Mouse (Mus musculus) midbrain, embryonic 10.5 days (tissue): ENCODE data around the gene Abca9. TPM values are rescaled to one million over a fixed set of nuclear protein-coding genes. Genes with fewer than 3 reads are reported as not detected.

Experiments
- DNase-seq: peaks from one replicate; pipeline ENCODE4 v3.0.0-alpha.2; 2017; ENCODE audit warnings: low spot score
- H3K27ac ChIP-seq: fragments of 300-500 bp; sonication (generic); replicated peaks from 2 replicates; pipeline ENCODE4 v1.5.1; 2016; ENCODE audit warnings: mild to moderate bottlenecking
- H3K27me3 ChIP-seq: fragments of 300-500 bp; sonication (generic); 2 replicates; pipeline ENCODE4 v1.6.1; 2016; ENCODE audit warnings: low read depth, mild to moderate bottlenecking; ENCODE audit not compliant: poor library complexity, severe bottlenecking
- H3K36me3 ChIP-seq: fragments of 300-500 bp; sonication (generic); 2 replicates; pipeline ENCODE4 v1.6.1; 2016; ENCODE audit warnings: mild to moderate bottlenecking, moderate library complexity
- H3K4me1 ChIP-seq: fragments of 300-500 bp; sonication (generic); 2 replicates; pipeline ENCODE4 v1.6.1; 2016
- H3K4me3 ChIP-seq: fragments of 300-500 bp; sonication (generic); 2 replicates; pipeline ENCODE4 v1.5.1; 2016; ENCODE audit warnings: mild to moderate bottlenecking, moderate library complexity
- H3K9me3 ChIP-seq: fragments of 300-500 bp; sonication (generic); replicated peaks from 2 replicates; pipeline ENCODE4 v1.6.1; 2016; ENCODE audit warnings: mild to moderate bottlenecking
- WGBS: fragments of 180-500 bp; shearing (Covaris S2); methylation state at CpG from one replicate; pipeline ENCODE4 v1.1.7; 2016; 5-methylcytosine and 5-hydroxymethylcytosine counted together
- polyA plus RNA-seq: library from polyadenylated mRNA; unstranded; fragments of >200 nt; fragmentation: Nextera tagmentation; extraction: Ambion mirVana; gene quantifications from 2 replicates; pipeline ENCODE4 v1.2.1, GENCODE M21; 2016

Abca9 gene
- polyA plus RNA-seq, 1 experiment from 2014 or later = 3.0 TPM

DNA sequence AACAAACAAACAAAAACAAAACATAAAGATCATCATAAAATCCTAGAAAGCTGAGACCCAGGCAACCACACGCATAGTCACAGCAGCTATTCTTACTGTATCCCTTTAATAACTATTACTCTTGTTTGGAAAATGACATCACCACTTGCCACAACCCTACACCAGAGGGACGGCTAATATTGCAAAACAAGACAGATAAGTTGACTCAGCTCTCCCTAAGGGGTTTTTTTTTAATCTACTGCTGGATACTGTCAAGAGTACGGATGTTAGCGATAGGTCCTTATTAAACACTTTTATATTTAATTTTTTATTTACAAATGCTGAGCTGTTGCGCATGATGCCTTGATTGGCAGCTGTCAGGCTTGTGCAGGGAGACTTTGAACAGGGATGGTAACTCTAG is 37.2 kb downstream of the Abca9 start:
- Histone ChIP-seq H3K27ac (no peak overlapping the region), H3K4me1 (no peaks in the 10 kb centered on the region), H3K9me3 (no peaks in the 10 kb centered on the region), H3K27me3 (no peaks in the 10 kb centered on the region), H3K4me3 (no peak overlapping the region), H3K36me3 (no peaks in the 10 kb centered on the region)
- 97% methylated on average over 5 of the region's 5 CpGs for whole genome bisulfite sequencing
- DNase-seq = no peak

DNA sequence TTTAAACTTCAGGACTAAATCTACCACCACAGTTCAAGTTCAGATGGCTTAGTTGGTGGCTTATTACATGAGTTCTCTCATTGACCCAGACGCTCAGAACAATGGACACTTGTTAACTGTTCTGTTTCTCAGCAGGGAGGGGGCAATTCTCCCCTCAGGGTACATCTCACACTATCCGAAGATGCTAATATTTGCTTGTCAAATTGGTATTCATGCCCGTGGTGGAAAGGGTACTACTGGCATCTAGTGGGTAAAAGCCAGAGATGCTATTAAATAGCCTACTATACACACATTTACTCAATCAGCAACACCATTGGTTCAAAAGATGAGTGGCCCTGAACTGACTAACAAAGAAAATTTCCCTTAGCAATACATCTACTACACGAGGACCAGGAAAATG is 56.9 kb downstream of the Abca9 start:
- H3K4me3 ChIP-seq = no peak overlapping the region
- no peaks in the 10 kb centered on the region for H3K9me3 ChIP-seq
- H3K27ac ChIP-seq = no peak overlapping the region
- H3K4me1 ChIP-seq = no peaks in the 10 kb centered on the region
- no peaks in the 10 kb centered on the region for H3K36me3 ChIP-seq
- no peaks in the 10 kb centered on the region for H3K27me3 ChIP-seq
- 80% methylated on average over 4 of the region's 4 CpGs for WGBS
- DNase-seq = no peak

DNA sequence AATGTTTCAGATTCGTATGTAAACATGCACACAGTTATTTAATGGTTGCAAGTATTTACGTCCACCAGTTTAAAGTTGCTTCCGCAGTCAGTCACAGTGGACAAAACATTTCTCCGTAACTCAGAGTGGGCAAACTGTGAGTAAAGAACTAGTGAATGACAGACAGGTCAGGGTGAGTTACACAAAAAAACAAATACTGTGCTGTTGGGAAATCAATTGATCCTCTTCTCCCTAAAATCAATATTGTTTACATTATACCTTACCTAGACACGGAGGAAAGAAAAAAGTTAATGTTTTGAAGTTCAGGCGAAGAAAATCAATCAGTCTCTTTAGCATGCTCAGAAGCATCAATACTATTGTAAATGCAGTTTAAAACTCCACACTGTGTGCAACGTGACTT is 66.6 kb downstream of the Abca9 start:
- 91% methylated on average over 7 of the region's 7 CpGs for WGBS
- H3K27me3 ChIP-seq = no peaks in the 10 kb centered on the region
- H3K36me3 ChIP-seq = no peaks in the 10 kb centered on the region

DNA sequence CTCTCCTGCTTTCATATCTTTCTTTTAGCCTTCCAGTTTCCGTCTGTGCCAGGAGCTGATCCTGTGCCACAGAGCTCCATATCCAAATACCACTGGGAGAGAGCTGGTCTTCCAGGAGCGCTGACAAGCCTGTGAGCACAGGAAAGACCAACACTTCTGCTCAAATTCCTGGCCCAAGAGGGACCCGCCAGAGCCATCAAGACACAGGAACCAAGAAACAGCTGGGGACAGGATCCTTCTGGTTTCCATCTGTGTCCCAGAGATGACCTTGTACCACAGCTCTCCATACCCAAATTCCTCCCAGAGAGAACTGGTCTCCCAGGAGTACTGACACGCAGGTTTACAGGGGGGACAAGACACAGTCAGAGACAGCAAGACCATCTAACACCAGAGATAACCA is 69.1 kb downstream of the Abca9 start:
- no peaks in the 10 kb centered on the region for H3K36me3 ChIP-seq
- no peaks in the 10 kb centered on the region for H3K4me1 ChIP-seq
- WGBS = 85% methylated on average over 4 of the region's 4 CpGs
- H3K4me3 ChIP-seq = no peak overlapping the region
- H3K27me3 ChIP-seq = no peaks in the 10 kb centered on the region
- H3K9me3 ChIP-seq = no peaks in the 10 kb centered on the region
- no peak for DNase-seq
- no peak overlapping the region for H3K27ac ChIP-seq

More for the DNA sequence above, 66.6 kb downstream of the Abca9 start:
- H3K9me3 ChIP-seq = no peaks in the 10 kb centered on the region
- no peak overlapping the region for H3K27ac ChIP-seq
- no peaks in the 10 kb centered on the region for H3K4me1 ChIP-seq
- no peak for DNase-seq
- no peak overlapping the region for H3K4me3 ChIP-seq

DNA sequence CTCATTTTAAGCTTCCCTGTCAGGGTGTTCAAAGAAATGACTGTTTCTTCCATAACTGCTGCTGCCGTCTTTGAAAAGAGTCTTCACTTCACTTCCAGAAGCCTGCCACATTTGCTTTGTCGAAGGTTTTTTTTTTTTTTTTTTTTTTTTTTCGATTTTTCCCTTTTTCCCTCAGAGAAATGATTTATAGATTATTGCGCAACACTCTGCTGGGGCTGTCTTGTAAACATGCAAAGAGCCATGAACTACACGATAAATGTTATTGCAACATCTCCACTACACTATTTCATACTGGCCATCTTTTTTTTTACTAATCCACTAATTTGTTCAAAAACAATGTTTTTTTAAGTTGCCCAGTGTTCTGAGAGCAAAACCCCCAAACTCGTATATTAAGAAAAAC is 70.5 kb downstream of the Abca9 start:
- no peaks in the 10 kb centered on the region for H3K9me3 ChIP-seq
- H3K4me1 ChIP-seq = no peaks in the 10 kb centered on the region
- DNase-seq = no peak
- no peaks in the 10 kb centered on the region for H3K36me3 ChIP-seq
- no peak overlapping the region for H3K27ac ChIP-seq
- WGBS = 84% methylated on average over 6 of the region's 6 CpGs
- no peaks in the 10 kb centered on the region for H3K27me3 ChIP-seq
- H3K4me3 ChIP-seq = no peak overlapping the region

DNA sequence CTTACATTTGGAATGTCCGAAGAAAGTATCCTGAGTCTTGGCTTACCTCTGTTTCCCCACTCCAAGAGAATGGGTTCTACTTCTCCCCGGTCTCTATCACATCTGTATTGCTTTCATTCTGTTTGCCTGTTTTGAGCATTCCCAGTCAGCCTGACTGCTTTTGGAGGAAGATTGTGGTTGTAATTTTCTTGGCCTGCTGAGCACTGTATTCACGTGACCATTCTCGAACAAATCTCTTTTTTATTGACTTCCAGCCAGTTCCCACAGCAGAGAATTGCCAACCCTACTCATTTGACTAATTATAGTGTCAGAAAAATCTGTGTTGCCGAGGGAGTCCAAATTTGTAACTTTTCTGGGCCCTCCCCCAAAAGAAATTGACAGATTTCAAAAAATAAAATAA is 72.1 kb downstream of the Abca9 start, which contains the start of gene Abca8a:
Gene Abca8a (minus strand): TSS at position 121 of the 400 bp plus-strand sequence.
- no peak for DNase-seq

DNA sequence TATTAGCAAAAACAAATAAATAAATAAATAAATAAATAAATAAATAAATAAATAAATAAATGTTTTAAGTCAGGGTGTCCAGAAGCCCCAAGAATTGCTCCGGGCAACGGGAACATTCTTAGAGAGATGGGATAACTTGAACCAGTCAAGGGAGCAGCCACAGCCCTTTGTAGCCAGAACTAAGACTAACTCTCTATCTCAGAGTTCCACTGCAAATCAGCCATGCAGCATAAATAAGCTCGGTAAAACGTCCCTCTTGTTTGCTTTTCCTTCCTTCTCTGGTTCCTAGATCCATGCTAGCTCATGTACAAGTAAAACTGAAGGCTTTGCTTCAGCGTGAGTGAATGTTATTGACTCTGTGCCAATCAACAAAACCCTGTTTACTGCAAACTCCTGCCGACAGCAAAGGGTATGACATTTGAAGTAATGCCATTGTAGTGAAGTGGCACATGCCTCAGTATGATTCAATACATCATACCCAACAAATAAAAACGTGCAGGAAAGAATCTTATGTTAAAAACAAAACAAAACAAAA is 73.1 kb downstream of the Abca9 start:
- Histone ChIP-seq H3K4me3 (no peak overlapping the region), H3K36me3 (no peaks in the 10 kb centered on the region), H3K27me3 (no peaks in the 10 kb centered on the region), H3K27ac (no peak overlapping the region), H3K4me1 (no peaks in the 10 kb centered on the region), H3K9me3 (no peaks in the 10 kb centered on the region)
- 79% methylated on average over 7 of the region's 7 CpGs for WGBS
- no peak for DNase-seq

More for the DNA sequence above, 72.1 kb downstream of the Abca9 start, which contains the start of gene Abca8a:
- Histone ChIP-seq H3K27ac (no peak within 1 kb of the TSS), H3K4me3 (no peak within 1 kb of the TSS), H3K36me3 (no peaks in the 10 kb centered on the region), H3K4me1 (no peaks in the 10 kb centered on the region), H3K9me3 (no peaks in the 10 kb centered on the region), H3K27me3 (no peaks in the 10 kb centered on the region)
- WGBS = 89% methylated on average over 5 of the region's 5 CpGs

DNA sequence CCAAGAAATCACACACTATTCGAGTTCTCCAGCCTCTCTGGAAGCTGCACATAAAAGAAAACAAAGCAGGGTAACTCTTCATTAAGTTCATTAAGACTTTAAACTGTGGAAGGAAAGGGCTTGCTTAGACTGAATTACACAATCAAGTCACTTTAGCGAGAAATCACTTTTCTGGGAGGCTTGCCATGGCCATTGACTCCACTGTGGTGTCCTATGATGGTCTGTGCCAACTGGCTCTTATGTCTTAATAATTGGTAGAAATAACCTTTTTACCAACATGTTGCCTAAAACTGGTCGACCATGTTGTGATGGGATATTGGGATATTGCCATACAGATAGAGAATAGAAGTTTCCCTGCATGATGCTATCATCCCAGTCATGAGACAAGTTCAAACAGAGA is 73.8 kb downstream of the Abca9 start:
- H3K4me1 ChIP-seq = no peaks in the 10 kb centered on the region
- no peaks in the 10 kb centered on the region for H3K9me3 ChIP-seq
- no peaks in the 10 kb centered on the region for H3K36me3 ChIP-seq
- WGBS = 88% methylated on average over 3 of the region's 3 CpGs
- no peak overlapping the region for H3K27ac ChIP-seq
- no peak overlapping the region for H3K4me3 ChIP-seq
- DNase-seq = no peak
- no peaks in the 10 kb centered on the region for H3K27me3 ChIP-seq

DNA sequence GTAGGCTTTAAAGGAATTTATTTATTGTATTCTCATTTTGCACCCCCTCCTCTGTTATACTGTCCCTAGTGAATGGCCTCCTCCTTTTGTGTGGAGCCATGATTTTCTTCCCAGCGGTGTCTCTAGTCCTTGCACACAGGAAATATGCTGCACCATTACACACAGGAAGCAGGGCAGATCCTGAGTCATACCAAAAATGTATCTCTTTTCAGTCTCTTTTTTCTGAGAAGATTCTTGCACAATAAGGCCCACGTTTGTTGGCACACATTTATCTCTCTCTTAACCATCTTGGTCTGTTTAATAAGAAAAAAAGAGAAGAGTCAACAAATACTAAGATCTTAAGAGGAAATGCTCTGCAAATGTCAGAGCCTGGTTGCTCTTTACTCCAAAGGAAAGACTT is 76.7 kb downstream of the Abca9 start:
- no peaks in the 10 kb centered on the region for H3K9me3 ChIP-seq
- WGBS = 71% methylated on average over 2 of the region's 2 CpGs

DNA sequence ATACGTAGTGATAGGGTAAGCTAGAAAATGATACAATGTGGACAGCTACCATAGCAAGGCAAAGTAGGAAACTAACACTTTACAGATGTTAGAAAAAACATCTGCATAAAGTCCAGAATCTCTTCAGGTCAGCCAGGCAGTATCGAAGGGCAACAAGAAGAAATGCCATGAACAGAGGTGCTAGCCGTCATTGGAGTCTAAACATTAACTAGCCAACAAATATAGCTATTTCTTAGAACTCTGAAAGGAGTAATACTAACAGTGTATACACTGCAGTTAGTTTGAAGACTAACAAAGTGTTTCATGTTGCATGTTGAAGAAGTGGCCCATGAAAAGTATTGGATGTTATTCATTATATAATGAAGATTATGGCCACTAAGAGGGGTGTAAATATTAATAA is 95.8 kb downstream of the Abca9 start:
- WGBS = 88% methylated on average over 3 of the region's 3 CpGs
- H3K4me3 ChIP-seq = no peak overlapping the region
- no peaks in the 10 kb centered on the region for H3K9me3 ChIP-seq
- H3K27ac ChIP-seq = no peak overlapping the region
- no peaks in the 10 kb centered on the region for H3K36me3 ChIP-seq
- no peaks in the 10 kb centered on the region for H3K27me3 ChIP-seq
- DNase-seq = no peak
- no peaks in the 10 kb centered on the region for H3K4me1 ChIP-seq

More for the DNA sequence above, 76.7 kb downstream of the Abca9 start:
- H3K27me3 ChIP-seq = no peaks in the 10 kb centered on the region
- H3K27ac ChIP-seq = no peak overlapping the region
- H3K4me3 ChIP-seq = no peak overlapping the region
- no peaks in the 10 kb centered on the region for H3K4me1 ChIP-seq
- DNase-seq = no peak
- H3K36me3 ChIP-seq = no peaks in the 10 kb centered on the region

DNA sequence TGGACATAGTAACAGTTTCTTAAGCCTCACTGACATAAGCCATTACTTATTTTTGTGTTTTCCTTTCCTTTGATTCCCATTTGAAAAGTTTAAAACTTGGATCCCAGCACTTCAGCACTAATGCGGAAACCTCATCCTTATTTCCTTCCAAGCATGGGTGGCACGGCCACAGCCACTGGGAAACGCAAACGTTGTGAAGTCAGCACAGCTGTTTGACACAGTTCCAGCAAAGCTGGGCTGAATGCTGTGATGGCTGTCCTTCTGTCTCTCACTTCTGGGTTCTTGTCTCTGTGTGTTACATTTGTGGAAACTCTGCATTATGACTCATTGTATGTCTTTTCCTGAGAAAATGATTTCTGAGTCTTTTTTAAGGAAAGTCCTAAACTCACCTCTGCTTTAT is 107.0 kb downstream of the Abca9 start:
- Histone ChIP-seq H3K36me3 (no peaks in the 10 kb centered on the region), H3K9me3 (no peaks in the 10 kb centered on the region), H3K27me3 (no peaks in the 10 kb centered on the region), H3K4me3 (no peak overlapping the region), H3K27ac (no peak overlapping the region), H3K4me1 (no peaks in the 10 kb centered on the region)
- DNase-seq = no peak
- 80% methylated on average over 4 of the region's 4 CpGs for WGBS

DNA sequence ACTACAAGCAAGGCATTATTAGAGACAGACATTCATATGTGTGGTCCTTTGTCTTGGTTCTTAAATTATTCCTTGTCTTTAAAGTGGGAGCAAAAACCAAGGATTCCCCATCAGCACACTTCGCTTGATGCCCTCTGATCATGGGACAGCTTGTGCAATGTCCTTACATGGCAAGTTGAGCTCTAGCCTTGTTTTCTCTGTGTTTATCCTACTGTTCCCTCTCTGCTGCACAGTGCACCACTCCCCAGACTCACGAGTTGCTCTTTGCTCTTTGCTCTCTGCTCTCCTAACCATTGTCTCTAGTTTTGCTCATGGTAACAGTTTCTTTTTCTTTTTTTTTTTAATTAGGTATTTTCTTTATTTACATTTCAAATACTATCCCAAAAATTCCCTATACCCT is 107.9 kb downstream of the Abca9 start:
- no peak for DNase-seq
- no peak overlapping the region for H3K27ac ChIP-seq
- no peaks in the 10 kb centered on the region for H3K4me1 ChIP-seq
- H3K27me3 ChIP-seq = no peaks in the 10 kb centered on the region
- 79% methylated on average over 2 of the region's 2 CpGs for WGBS
- H3K4me3 ChIP-seq = no peak overlapping the region
- H3K36me3 ChIP-seq = no peaks in the 10 kb centered on the region
- H3K9me3 ChIP-seq = no peaks in the 10 kb centered on the region

DNA sequence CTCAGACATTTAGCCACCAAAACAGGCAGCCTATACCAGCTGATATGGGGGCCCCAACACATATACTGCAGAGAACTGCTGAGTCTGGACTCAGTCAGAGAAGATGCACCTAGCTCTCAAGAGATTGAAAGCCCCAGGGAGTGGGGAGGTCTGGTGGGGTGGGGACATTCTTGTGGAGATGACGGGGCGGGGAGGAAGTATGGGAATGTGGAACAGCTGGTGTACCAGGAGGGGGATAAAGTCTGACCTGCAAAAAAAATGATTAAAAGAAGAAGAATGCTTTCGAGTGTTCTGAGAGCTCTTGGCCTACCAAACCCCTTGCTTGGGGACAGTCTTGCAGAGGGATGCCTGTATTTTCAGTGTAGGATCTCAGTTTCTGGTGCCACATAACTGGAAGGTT is 114.3 kb downstream of the Abca9 start:
- no peaks in the 10 kb centered on the region for H3K27me3 ChIP-seq
- no peak for DNase-seq
- no peak overlapping the region for H3K27ac ChIP-seq
- no peak overlapping the region for H3K4me3 ChIP-seq
- 75% methylated on average over 3 of the region's 3 CpGs for WGBS
- H3K9me3 ChIP-seq = no peaks in the 10 kb centered on the region
- no peaks in the 10 kb centered on the region for H3K4me1 ChIP-seq
- no peaks in the 10 kb centered on the region for H3K36me3 ChIP-seq
